Mouse (Mus musculus) lung, postnatal 0 days (tissue): ENCODE measurements at regions not wholly inside any gene's neighbourhood (a gene's known extent, or its start where the extent isn't known, plus 50 kb on each side); places are given as distances from the start of the nearest gene placed in this dataset.

Experiments
- CTCF ChIP-seq: IDR thresholded peaks from 2 replicates; pipeline ENCODE4 v1.5.1; 2016; ENCODE audit warnings: antibody characterized with exemption, mild to moderate bottlenecking
- EP300 ChIP-seq: IDR thresholded peaks from 2 replicates; pipeline ENCODE4 v1.6.1; 2016; ENCODE audit warnings: antibody characterized with exemption, mild to moderate bottlenecking, control low read depth

- TF ChIP-seq CTCF (no peak), EP300 (no peak)
These were observed 201.3 kb downstream of the Rybp start for GRCm38 (mm10) chr6:100085981-100086380.
